8 mouse cellular contexts compared by ENCODE assay signal in the genomic region with DNA sequence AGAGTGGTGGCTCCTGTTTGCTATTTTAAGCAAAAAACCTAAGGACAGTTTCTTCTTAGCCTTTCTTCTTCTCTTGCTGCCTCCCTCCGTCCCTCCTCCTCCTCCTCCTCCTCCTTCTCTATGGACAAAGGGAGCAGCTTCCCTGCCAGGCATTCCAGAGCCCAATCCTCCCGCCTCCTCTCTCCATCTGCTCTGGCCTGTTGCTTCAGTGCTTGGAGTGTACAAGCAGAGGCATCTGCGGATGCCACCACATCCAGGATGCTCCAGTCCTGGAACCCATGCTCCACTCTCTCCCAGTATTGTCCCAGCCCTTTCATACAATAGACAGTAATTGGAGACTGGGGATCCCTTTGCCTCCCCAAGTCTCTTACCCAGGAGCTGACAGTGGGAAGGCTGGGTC. TPM values are rescaled to one million over a fixed set of nuclear protein-coding genes. Genes with fewer than 3 reads are reported as not detected.
DNase-seq lines count a peak whose midpoint lies in the region; ATAC-seq and TF ChIP-seq lines count a peak whose summit lies in the region.

No protein-coding gene starts in this region.

- H3K36me3 ChIP-seq in hindbrain, postnatal 0 days (ENCODE audit: insufficient read depth, low read length), result no peaks in the 10 kb centered on the region
- no peaks in the 10 kb centered on the region for H3K36me3 ChIP-seq in liver, postnatal 0 days (replicated peaks; ENCODE audit: insufficient read depth, low read length)

- peak overlapping the region; percentile 72 for H3K4me2 ChIP-seq in hindbrain, postnatal 0 days (ENCODE audit: low read depth, low read length)
- H3K4me2 ChIP-seq in liver, postnatal 0 days (ENCODE audit: low read depth, low read length), result peak overlapping the region; percentile 92

- no peaks in the 10 kb centered on the region for H3K27me3 ChIP-seq in hindbrain, postnatal 0 days (ENCODE audit: insufficient read depth, low read length)
- no peaks in the 10 kb centered on the region; the same call in 1 of the 2 replicates for H3K27me3 ChIP-seq in liver, postnatal 0 days (ENCODE audit: insufficient read depth, low read length)

- H3K9me3 ChIP-seq in hindbrain, postnatal 0 days (ENCODE audit: low read length), result no peaks in the 10 kb centered on the region
- H3K9me3 ChIP-seq in liver, postnatal 0 days (ENCODE audit: low read length), result no peaks in the 10 kb centered on the region

- intact Hi-C loops in gastrocnemius, postnatal 14 days (cut with DNase I; ENCODE audit: low total_unique reads), result loop anchor here (5.0 kb wide), 1 partner anchor 33 kb away; no protein-coding TSS in a partner anchor

- no peak for TF ChIP-seq CTCF in hindbrain, postnatal 0 days (IDR thresholded peaks at IDR 0.05; ENCODE audit: low read depth)
- no peak for TF ChIP-seq CTCF in liver, postnatal 0 days (IDR thresholded peaks at IDR 0.05; ENCODE audit: low read depth)

- no peak for TF ChIP-seq EP300 in liver, postnatal 0 days (IDR thresholded peaks at IDR 0.05; ENCODE audit: low read depth)

- H3K9ac ChIP-seq in hindbrain, postnatal 0 days (replicated peaks; ENCODE audit: low read length), result peak overlapping the region; percentile 86
- no peak overlapping the region for H3K9ac ChIP-seq in liver, postnatal 0 days (replicated peaks)

- ATAC-seq in cerebellum, adult (ENCODE audit: insufficient number of reproducible peaks, low FRiP score, low TSS enrichment), result no peak; the same call in 1 of the 2 replicates
- peak; percentile 22 for ATAC-seq in hindbrain, postnatal 0 days
- no peak for ATAC-seq in liver, postnatal 0 days

- peak overlapping the region; percentile 92 for H3K27ac ChIP-seq in hindbrain, postnatal 0 days
- H3K27ac ChIP-seq in liver, postnatal 0 days (ENCODE audit: low read depth), result no peak overlapping the region

- DNase-seq in cerebellum, adult 11-12 months, result peak; percentile 47
- peak; percentile 39 to 58 for DNase-seq in cerebellum, postnatal 10 days
- DNase-seq in gastrocnemius, postnatal 14 days, result peak; percentile 69
- peak; percentile 64 for DNase-seq in hindbrain, postnatal 0 days (ENCODE audit: low spot score)
- DNase-seq in liver, postnatal 0 days, result no peak
- peak; percentile 89 for DNase-seq in right cerebral cortex, adult 18-20 months
- no peak for DNase-seq in natural killer cell, adult 2 months (ENCODE audit: low spot score in 2 of 2)

- 3% methylated on average over 3 of the region's 3 CpGs for WGBS in hindbrain, postnatal 0 days
- 28% methylated on average over 3 of the region's 3 CpGs for WGBS in liver, postnatal 0 days (ENCODE audit: insufficient replicate concordance)

- H3K4me1 ChIP-seq in hindbrain, postnatal 0 days (ENCODE audit: insufficient read depth, low read length), result peaks cover 15% of the 10 kb centered on the region; the same call in 1 of the 2 replicates
- peaks cover 6% of the 10 kb centered on the region for H3K4me1 ChIP-seq in liver, postnatal 0 days (ENCODE audit: insufficient read depth)

- H3K4me3 ChIP-seq in hindbrain, postnatal 0 days (ENCODE audit: low read length), result peak overlapping the region; percentile 68
- H3K4me3 ChIP-seq in liver, postnatal 0 days (ENCODE audit: low read depth, low read length), result peak overlapping the region; percentile 61; the same call in 1 of the 2 replicates

RNA-seq across cellular contexts. Expression of a gene that starts 1.1 kb away (rescaled TPM):
- 10 to 100 TPM; 10.1 to 14.1 TPM for total RNA-seq in gastrocnemius, postnatal 14 days (2021)
- total RNA-seq in hindbrain, postnatal 0 days (2014; rRNA removed), result 54.7 and 55.6 TPM in 2 replicates
- polyA plus RNA-seq in hindbrain, postnatal 0 days (2015; fragmentation: Nextera tagmentation; extraction: Ambion mirVana), result 23.3 and 24.6 TPM in 2 replicates
- polyA plus RNA-seq in liver, postnatal 0 days (2015; fragmentation: Nextera tagmentation; extraction: Ambion mirVana), result 1.8 and 2.1 TPM in 2 replicates

RNA-seq across cellular contexts. Expression of a gene that starts 39.5 kb away (rescaled TPM):
- total RNA-seq in gastrocnemius, postnatal 14 days (2021), result 1 to 10 TPM; 1.5 to 1.6 TPM
- total RNA-seq in hindbrain, postnatal 0 days (2014; rRNA removed), result 2.5 and 3.1 TPM in 2 replicates
- 1.0 and 1.2 TPM in 2 replicates for polyA plus RNA-seq in hindbrain, postnatal 0 days (2015; fragmentation: Nextera tagmentation; extraction: Ambion mirVana)
- 3.5 and 3.8 TPM in 2 replicates for polyA plus RNA-seq in liver, postnatal 0 days (2015; fragmentation: Nextera tagmentation; extraction: Ambion mirVana)

RNA-seq across cellular contexts. Expression of a gene that starts 45.4 kb away (rescaled TPM):
- 1 to 10 TPM; 3.9 to 5.5 TPM for total RNA-seq in gastrocnemius, postnatal 14 days (2021)
- total RNA-seq in hindbrain, postnatal 0 days (2014; rRNA removed), result 1.9 and 4.8 TPM in 2 replicates
- 3.2 and 3.3 TPM in 2 replicates for polyA plus RNA-seq in hindbrain, postnatal 0 days (2015; fragmentation: Nextera tagmentation; extraction: Ambion mirVana)
- polyA plus RNA-seq in liver, postnatal 0 days (2015; fragmentation: Nextera tagmentation; extraction: Ambion mirVana), result 14.4 and 15.4 TPM in 2 replicates

Comparison
In these comparisons a context has a peak if more than half of its experiments do, and no peak if none do; other contexts are left out.
1. DNase-seq: peak in cerebellum, adult 11-12 months (single experiment), cerebellum, postnatal 10 days (2 of 2), gastrocnemius, postnatal 14 days (single experiment), hindbrain, postnatal 0 days (single experiment) and right cerebral cortex, adult 18-20 months (single experiment); none in liver, postnatal 0 days (single experiment) and natural killer cell, adult 2 months (0 of 2).